Mouse (Mus musculus) kidney, postnatal 36 days (tissue): ENCODE data around the gene Fam187b.

ENCODE experiments used
- DNase-seq, 2 experiments: peaks; one replicate each; pipeline ENCODE4 v3.0.0; 2021 to 2022; ENCODE audit warnings: mixed read lengths in 2 of 2

Gene Fam187b

DNA sequence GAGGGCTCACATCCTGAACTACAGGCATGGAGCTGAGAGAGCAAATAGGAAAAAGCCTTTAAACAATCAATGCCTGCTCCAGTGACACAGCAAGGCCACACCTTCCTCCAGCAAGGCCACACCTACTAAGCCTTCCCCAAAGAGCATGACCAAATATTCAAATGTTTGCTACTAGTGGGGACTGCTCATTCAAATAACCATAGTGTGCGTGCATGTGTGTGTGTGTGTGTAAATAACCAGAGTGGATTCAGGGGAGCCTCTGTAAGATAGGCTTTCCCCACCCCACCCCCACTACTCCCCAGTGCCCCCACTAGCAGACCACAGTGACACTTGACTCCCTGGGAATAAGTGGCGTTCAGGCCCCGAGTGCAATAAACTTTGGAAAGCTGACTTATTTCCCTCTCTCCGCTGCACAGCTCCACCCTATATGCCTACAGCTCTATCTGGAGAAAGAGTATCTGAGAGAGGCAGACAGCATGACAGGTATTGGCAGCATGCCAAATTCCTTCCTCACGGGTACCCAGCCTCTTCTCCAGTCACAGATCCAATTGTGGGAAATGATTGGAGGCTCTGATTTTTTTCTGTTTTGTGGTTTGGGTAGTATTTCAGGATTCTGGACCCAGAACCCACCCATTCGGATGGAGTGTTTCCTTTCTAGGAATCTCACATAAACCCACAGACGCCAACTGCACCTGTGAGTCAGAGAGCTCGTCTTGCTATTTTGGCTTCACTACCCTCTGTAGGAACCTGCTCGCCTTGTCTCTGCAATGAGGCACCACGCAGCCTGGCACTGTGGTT is 43.7 kb downstream of the Fam187b start:
- peak; percentile 35 to 51 for DNase-seq

DNA sequence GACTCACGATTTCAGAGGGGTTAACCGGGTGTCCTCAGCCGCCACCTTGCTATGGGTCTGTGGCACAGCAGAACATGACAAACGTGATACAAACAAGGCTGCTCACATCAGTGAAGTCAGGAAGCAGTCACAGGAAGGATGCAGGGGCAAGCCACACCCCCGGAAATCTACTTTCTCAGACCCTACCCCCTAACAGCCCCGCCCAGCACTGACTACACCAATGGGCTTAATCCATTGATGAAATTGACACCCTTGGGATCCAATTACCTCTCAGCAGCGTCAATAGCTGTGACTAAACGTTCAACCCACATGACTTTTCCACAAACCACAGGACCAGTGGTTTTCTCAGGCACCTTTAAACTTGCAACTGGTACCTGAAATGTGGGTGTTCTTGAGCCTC is 55.0 kb downstream of the Fam187b start:
- no peak for DNase-seq

DNA sequence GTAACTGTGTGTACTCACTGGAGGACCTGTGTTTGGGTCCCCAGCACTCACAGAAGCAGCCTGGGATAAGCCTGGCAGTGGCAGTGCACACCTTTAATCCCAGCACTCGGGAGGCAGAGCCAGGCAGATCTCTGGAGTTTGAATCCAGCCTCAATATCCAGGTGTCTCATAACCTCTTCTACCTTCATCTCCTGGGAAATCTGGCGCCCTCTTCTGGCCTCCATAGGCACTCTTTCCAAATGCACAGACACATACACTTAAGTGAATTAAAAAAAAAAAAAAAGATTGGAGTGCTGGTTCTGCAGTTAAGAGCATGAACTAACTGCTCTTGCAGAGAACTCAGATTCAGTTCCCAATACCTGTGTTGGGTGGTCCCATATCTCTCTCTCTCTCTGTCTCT is 57.1 kb downstream of the Fam187b start:
- peak in 1 of 2 experiments; percentile 25 for DNase-seq

DNA sequence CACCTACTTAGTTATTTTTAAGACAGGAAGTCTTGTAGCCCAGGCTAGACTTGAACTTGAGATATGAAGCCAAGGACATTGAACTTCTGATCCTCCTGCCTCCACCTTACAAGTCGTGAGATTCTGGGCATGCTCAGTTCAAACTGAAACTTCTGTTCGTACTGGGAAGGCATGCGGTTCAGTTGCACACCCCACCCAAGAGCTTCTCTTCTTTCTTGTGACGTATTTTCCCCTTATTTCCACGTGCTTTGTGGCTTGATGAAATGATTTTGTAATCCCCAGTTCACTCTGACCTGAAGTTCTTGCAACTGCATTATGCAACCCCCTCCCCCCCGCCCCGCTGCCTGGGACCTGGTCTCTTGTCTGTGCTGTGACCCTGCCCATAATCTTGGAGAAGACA is 58.1 kb downstream of the Fam187b start:
- DNase-seq = no peak

DNA sequence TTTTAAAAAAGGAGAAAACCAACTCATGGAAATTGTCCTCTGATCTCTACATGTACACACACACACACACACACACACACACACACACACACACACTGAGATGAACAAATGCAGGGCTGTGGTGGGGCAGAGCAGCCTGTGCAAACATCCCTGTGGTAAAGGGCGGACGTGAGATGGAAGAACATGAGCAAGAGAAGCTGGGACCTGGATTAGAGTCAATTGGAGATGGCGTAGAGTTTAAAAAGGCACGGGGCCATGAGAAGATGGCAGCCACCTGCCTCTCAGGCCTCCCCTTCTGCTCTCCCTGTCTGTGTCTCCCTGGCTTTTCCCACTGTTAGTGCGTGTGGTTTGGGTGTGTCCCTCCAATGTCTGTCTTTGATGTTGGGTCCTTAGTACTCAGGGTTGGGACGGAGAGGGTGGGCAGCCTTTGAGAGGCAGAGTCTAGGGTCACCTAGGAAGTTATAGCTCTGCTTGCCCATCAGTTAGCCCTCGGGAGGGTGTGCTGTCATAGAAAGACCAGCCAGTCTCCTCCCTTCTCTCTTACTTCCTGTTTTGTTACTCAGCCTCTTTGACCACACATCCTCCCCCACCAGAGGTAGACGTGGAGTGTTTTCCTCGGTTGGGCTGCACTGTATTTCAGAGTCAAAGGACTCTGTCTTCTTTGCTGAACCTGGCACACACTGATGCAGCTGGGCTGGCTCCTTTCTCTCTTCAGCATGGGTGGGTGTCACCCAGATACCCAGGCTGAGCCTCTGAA is 60.0 kb downstream of the Fam187b start:
- no peak for DNase-seq

DNA sequence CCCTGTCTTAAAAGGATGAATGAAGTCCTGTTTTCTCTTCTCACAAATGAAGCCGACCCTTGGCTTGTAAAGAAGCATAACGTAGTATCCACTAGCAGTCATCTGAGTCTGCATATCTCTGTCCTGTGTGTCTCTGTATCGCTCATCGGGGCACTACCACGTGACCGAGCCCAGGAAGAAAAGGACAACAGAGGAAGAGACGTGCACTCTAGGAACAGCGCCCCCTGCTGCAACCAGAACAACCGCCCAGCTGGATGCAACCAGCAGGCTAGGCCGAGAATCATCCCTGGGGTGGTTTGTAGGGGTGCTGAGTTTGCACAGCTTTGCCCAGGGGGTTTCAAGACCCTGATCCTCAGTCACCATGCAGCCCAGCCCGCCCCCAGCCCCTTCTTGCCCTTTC is 61.2 kb downstream of the Fam187b start:
- peak in 1 of 2 experiments; percentile 34 for DNase-seq

DNA sequence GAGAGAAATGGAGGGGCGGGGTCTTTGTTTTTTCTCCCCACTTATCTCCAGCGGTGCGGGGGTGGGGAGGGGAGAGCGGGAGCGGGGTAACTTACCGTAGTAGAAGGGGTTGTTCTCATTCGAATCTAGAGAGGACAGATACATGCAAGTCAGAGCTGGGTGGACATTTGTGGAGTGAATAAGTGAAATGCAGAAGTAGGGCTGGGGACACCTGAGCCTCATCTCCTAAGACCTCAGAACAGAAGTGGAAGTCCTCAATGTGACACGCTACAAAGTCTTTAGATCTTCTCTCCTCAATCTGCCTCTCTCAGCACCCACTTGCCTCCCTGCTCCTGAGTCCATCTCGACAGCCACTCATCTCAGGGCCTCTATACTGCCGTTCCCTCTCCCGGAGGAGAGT is 61.7 kb downstream of the Fam187b start:
- no peak for DNase-seq

DNA sequence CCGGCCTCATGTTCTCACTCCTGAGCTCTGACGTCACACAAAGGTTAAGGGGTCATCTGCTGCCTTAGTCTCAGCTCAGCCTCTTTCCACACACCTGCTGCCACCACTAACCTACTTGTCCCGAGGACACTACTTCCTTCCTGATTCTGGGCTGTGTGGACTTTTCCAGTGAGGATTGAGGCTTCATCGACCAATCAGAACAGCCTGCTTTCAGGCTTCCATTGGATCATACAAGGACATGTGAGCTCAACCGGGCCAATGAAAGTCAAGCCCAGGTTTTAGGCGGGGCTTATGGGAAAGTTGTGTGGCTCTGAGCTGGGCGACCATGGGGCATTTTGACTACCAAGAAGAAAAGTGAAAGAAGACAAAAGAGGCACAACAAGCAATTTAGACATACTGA is 63.3 kb downstream of the Fam187b start:
- no peak for DNase-seq

DNA sequence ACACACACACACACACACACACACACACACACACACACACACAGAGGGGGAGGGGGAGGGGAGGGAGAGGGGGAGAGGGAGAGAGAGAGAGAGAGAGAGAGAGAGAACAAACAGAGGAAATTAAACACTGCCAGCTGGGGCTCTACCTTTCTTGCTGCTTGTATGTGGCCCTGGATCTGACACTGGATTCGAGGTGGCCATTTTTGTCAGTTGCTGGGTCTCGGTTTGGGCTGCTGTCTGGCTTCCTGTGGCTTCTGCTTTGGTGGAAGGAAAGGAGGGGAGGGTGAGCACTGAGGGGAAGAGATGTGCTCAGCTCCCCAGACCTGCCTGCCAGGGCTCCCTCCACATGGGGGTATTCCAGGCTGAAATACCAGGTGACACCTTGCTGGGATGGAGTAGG is 64.1 kb downstream of the Fam187b start:
- no peak for DNase-seq

DNA sequence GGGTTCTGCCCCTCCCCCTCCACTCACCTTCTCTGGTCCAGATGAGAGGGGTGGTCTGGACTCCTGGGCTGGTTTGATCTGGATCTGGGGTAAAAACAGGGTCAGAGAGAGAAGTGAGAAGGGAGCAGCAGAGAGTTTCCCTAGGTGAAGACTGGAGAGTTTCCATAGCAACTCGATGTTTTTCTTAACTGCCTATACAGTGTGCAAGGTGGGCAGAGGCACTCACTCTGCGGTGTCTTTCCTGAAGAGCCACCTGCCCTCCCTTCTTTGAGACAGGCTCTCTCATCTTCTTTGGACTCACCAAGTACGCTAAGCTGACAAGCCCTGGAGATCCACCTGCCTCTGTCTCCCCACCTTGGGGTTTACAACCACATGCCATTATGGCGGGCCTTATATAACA is 65.4 kb downstream of the Fam187b start:
- DNase-seq = no peak
